Mouse (Mus musculus): ENCODE results near the gene Zfpm1.

- TF ChIP-seq MYOG (IDR thresholded peaks at IDR 0.05; ENCODE audit: control insufficient read depth, extremely low read depth, insufficient read length): no peak
- no peak for TF ChIP-seq CTCF (IDR thresholded peaks at IDR 0.05; ENCODE audit: control insufficient read depth, insufficient read depth, insufficient read length)
Measured at GRCm38 (mm10) chr8:122314899-122315496, 33.1 kb downstream of the Zfpm1 start.

Measured in C2C12 (cell line).